ENCODE assay signal across 9 mouse cellular contexts in the genomic region with DNA sequence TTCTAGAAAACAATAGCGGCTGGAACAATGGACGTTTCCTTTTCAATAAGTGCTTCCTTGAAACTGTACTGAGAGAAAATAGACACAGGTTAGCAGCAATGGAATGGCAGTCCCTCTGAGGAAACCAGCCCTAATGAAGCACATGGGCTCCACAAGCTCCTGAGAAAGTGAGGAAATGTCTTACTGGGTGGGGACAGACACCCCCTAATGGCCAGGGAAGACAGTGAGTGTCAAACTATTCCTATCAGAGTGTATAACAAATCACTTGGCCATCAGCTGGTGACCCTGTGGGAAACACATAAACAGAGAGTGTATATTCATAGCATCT.
A peak's percentile ranks its signal among the peaks of the same experiment; 100 is the strongest.
DNase-seq lines count a peak whose midpoint lies in the region; ATAC-seq and TF ChIP-seq lines count a peak whose summit lies in the region.
"Had no signal": no experiment of that assay in that cellular context is flagged by ENCODE, and none has a peak within 500 bp of the region (broad histone marks: within the 10 kb centered on the region; RNA-seq: fewer than 3 reads in every experiment).

No protein-coding gene starts in this region.

- no peak overlapping the region for H3K4me2 ChIP-seq in midbrain, postnatal 0 days (ENCODE audit: low read depth, low read length, poor library complexity, severe bottlenecking)

- H3K27ac ChIP-seq in left cerebral cortex, adult 2 months, result no peak overlapping the region; the same call in 1 of the 2 replicates
- H3K27ac ChIP-seq in midbrain, postnatal 0 days (ENCODE audit: low read depth, low read length), result no peak overlapping the region

- no peak overlapping the region for H3K4me3 ChIP-seq in left cerebral cortex, adult 2 months
- H3K4me3 ChIP-seq in midbrain, postnatal 0 days (ENCODE audit: low read depth, low read length), result no peak overlapping the region
- H3K4me3 ChIP-seq: myocyte had no signal

- H3K36me3 ChIP-seq in midbrain, postnatal 0 days (ENCODE audit: insufficient read depth, low read length), result no peaks in the 10 kb centered on the region

- H3K27me3 ChIP-seq in midbrain, postnatal 0 days (ENCODE audit: insufficient read depth, low read length), result no peaks in the 10 kb centered on the region

- ATAC-seq in midbrain, postnatal 0 days (ENCODE audit: low FRiP score), result no peak
- no peak for ATAC-seq in megakaryocyte-erythroid progenitor cell, adult 5-6 weeks (replicated peaks; ENCODE audit: low FRiP score, low TSS enrichment, poor library complexity, severe bottlenecking)

- no peak overlapping the region for H3K9ac ChIP-seq in midbrain, postnatal 0 days (replicated peaks; ENCODE audit: low read length, poor library complexity, severe bottlenecking)

- intact Hi-C loops in left cerebral cortex, adult 2 months (cut with DNase I), result loop anchor here (5.0 kb wide), 1 partner anchor 333 kb away; a partner anchor contains a TSS

- no peak for DNase-seq in left cerebral cortex, adult 2 months (ENCODE audit: extremely low spot score in 1 of 2, low spot score in 2 of 2)
- no peak for DNase-seq in left cerebral cortex, adult 8-10 months (ENCODE audit: low spot score in 2 of 2)
- peak; percentile 67 for DNase-seq in heart, adult 8-10 months (ENCODE audit: low spot score)
- peak; percentile 42 for DNase-seq in kidney, adult 9 months
- no peak for DNase-seq in midbrain, postnatal 0 days (ENCODE audit: low spot score)
- DNase-seq in layer of hippocampus, adult 8-10 months (ENCODE audit: low spot score in 2 of 2), result no peak
- DNase-seq in spleen, postnatal 4 days (ENCODE audit: low spot score in 2 of 2), result no peak

- 20% methylated on average over 2 of the region's 2 CpGs for WGBS in midbrain, postnatal 0 days

- H3K9me3 ChIP-seq in midbrain, postnatal 0 days (ENCODE audit: low read length), result no peaks in the 10 kb centered on the region

- peak; percentile 38 for TF ChIP-seq CTCF in left cerebral cortex, adult 2 months (IDR thresholded peaks at IDR 0.05)
- TF ChIP-seq CTCF in midbrain, postnatal 0 days (IDR thresholded peaks at IDR 0.05), result peak; percentile 50

- H3K4me1 ChIP-seq in midbrain, postnatal 0 days (ENCODE audit: insufficient read depth, low read length), result no peaks in the 10 kb centered on the region

Comparison
In these comparisons a context has a peak if more than half of its experiments do, and no peak if none do; other contexts are left out.
1. DNase-seq: peak in heart, adult 8-10 months (single experiment) and kidney, adult 9 months (single experiment); none in left cerebral cortex, adult 2 months (0 of 2), left cerebral cortex, adult 8-10 months (0 of 2), midbrain, postnatal 0 days (single experiment), layer of hippocampus, adult 8-10 months (0 of 2) and spleen, postnatal 4 days (0 of 2).